Mouse (Mus musculus) mesoderm, embryonic 11.5 days (tissue): Measurements from ENCODE around the gene Actg1.

Experiments
- DNase-seq: peaks from one replicate; pipeline ENCODE4 v3.0.0-alpha.2; 2012; ENCODE audit warnings: low read depth, low spot score

The Actg1 gene

GRCm38 (mm10) chr11:120308441-120309320 lies 39.7 kb downstream of the Actg1 start:
- DNase-seq = no peak

GRCm38 (mm10) chr11:120307566-120308430 lies 40.5 kb downstream of the Actg1 start:
- DNase-seq = peak; percentile 95

GRCm38 (mm10) chr11:120307132-120307413 lies 41.3 kb downstream of the Actg1 start:
- DNase-seq = no peak

- no peak for DNase-seq
Measured at GRCm38 (mm10) chr11:120306366-120307131, 41.8 kb downstream of the Actg1 start.

- no peak for DNase-seq
Measured at GRCm38 (mm10) chr11:120305535-120306365, 42.6 kb downstream of the Actg1 start.

GRCm38 (mm10) chr11:120304886-120305534 lies 43.3 kb downstream of the Actg1 start:
- peak; percentile 97 for DNase-seq

GRCm38 (mm10) chr11:120304350-120304694 lies 44.0 kb downstream of the Actg1 start:
- DNase-seq = no peak

GRCm38 (mm10) chr11:120303559-120304349 lies 44.6 kb downstream of the Actg1 start:
- DNase-seq = no peak

GRCm38 (mm10) chr11:120303119-120303518 lies 45.2 kb downstream of the Actg1 start:
- no peak for DNase-seq

GRCm38 (mm10) chr11:120299484-120299883 lies 48.9 kb downstream of the Actg1 start:
- DNase-seq = no peak

- no peak for DNase-seq
Measured at GRCm38 (mm10) chr11:120298441-120299141, 49.8 kb downstream of the Actg1 start.

- no peak for DNase-seq
Measured at GRCm38 (mm10) chr11:120297767-120298166, 50.6 kb downstream of the Actg1 start.

- no peak for DNase-seq
Measured at GRCm38 (mm10) chr11:120296305-120297144, 51.8 kb downstream of the Actg1 start.
